Mouse (Mus musculus) macrophage (primary cell): ENCODE measurements at regions not wholly inside any gene's neighbourhood (a gene's known extent, or its start where the extent isn't known, plus 50 kb on each side); places are given as distances from the start of the nearest gene placed in this dataset.

ENCODE experiments used
- H3K27ac ChIP-seq: fragments of 350-480 bp; formaldehyde crosslinking; 2 replicates; pipeline ENCODE4 v1.9.0; 2021
- H3K36me3 ChIP-seq: fragments of 350-480 bp; formaldehyde crosslinking; 2 replicates; pipeline ENCODE4 v1.9.0; 2021; ENCODE audit errors: inconsistent target
- H3K4me3 ChIP-seq: fragments of 350-480 bp; formaldehyde crosslinking; 2 replicates; pipeline ENCODE4 v1.9.0; 2021; ENCODE audit errors: inconsistent target
- H3K79me2 ChIP-seq: fragments of 350-480 bp; formaldehyde crosslinking; 2 replicates; pipeline ENCODE4 v1.9.0; 2021; ENCODE audit errors: inconsistent target
- WGBS: methylation state at CpG from one replicate; pipeline ENCODE4 v1.1.7; 2026; ENCODE audit warnings: inconsistent platforms; ENCODE audit not compliant: missing documents; 5-methylcytosine and 5-hydroxymethylcytosine counted together

GRCm38 (mm10) chr12:21507080-21507479 is 89.6 kb upstream of the Ywhaq start:
- Histone ChIP-seq H3K27ac (no peak overlapping the region), H3K36me3 (no peaks in the 10 kb centered on the region), H3K4me3 (no peak overlapping the region), H3K79me2 (no peaks in the 10 kb centered on the region)
- WGBS, result 33% methylated on average over 1 of the region's 1 CpGs

GRCm38 (mm10) chr12:21505731-21506368 is 88.4 kb upstream of the Ywhaq start:
- Histone ChIP-seq H3K4me3 (no peak overlapping the region), H3K36me3 (no peaks in the 10 kb centered on the region), H3K27ac (no peak overlapping the region), H3K79me2 (no peaks in the 10 kb centered on the region)
- WGBS, result 84% methylated on average over 6 of the region's 6 CpGs

- Histone ChIP-seq H3K4me3 (no peak overlapping the region), H3K27ac (no peak overlapping the region), H3K36me3 (no peaks in the 10 kb centered on the region), H3K79me2 (no peaks in the 10 kb centered on the region)
- 86% methylated on average over 4 of the region's 4 CpGs for WGBS
Observed at GRCm38 (mm10) chr12:21503250-21503649, 85.8 kb upstream of the Ywhaq start.

GRCm38 (mm10) chr12:21496974-21497373 is 79.5 kb upstream of the Ywhaq start:
- no peak overlapping the region for H3K27ac ChIP-seq
- no peaks in the 10 kb centered on the region for H3K79me2 ChIP-seq
- 94% methylated on average over 5 of the region's 5 CpGs for WGBS
- H3K36me3 ChIP-seq, result no peaks in the 10 kb centered on the region
- no peak overlapping the region for H3K4me3 ChIP-seq

- Histone ChIP-seq H3K4me3 (no peak overlapping the region), H3K79me2 (no peaks in the 10 kb centered on the region), H3K27ac (no peak overlapping the region), H3K36me3 (no peaks in the 10 kb centered on the region)
- 89% methylated on average over 6 of the region's 6 CpGs for WGBS
Observed at GRCm38 (mm10) chr12:21495511-21495910, 78.1 kb upstream of the Ywhaq start.

- no peaks in the 10 kb centered on the region for H3K36me3 ChIP-seq
- 75% methylated on average over 3 of the region's 3 CpGs for WGBS
- no peak overlapping the region for H3K27ac ChIP-seq
- no peaks in the 10 kb centered on the region for H3K79me2 ChIP-seq
- no peak overlapping the region for H3K4me3 ChIP-seq
Observed at GRCm38 (mm10) chr12:21493471-21493870, 76.0 kb upstream of the Ywhaq start.

- WGBS, result 83% methylated on average over 7 of the region's 8 CpGs
- Histone ChIP-seq H3K36me3 (no peaks in the 10 kb centered on the region), H3K4me3 (no peak overlapping the region), H3K79me2 (no peaks in the 10 kb centered on the region), H3K27ac (no peak overlapping the region)
Observed at GRCm38 (mm10) chr12:21492549-21493291, 75.3 kb upstream of the Ywhaq start.

- Histone ChIP-seq H3K27ac (no peak overlapping the region), H3K79me2 (no peaks in the 10 kb centered on the region), H3K4me3 (no peak overlapping the region), H3K36me3 (no peaks in the 10 kb centered on the region)
- WGBS, result 72% methylated on average over 2 of the region's 2 CpGs
Observed at GRCm38 (mm10) chr12:21481644-21482043, 64.2 kb upstream of the Ywhaq start.

- Histone ChIP-seq H3K4me3 (no peak overlapping the region), H3K36me3 (no peaks in the 10 kb centered on the region), H3K79me2 (no peaks in the 10 kb centered on the region), H3K27ac (no peak overlapping the region)
- WGBS, result 29% methylated on average over 2 of the region's 2 CpGs
Observed at GRCm38 (mm10) chr12:21480226-21480625, 62.8 kb upstream of the Ywhaq start.

- Histone ChIP-seq H3K4me3 (no peak overlapping the region), H3K27ac (no peak overlapping the region), H3K79me2 (no peaks in the 10 kb centered on the region), H3K36me3 (no peaks in the 10 kb centered on the region)
- WGBS, result 45% methylated on average over 1 of the region's 1 CpGs
Observed at GRCm38 (mm10) chr12:21479251-21479650, 61.8 kb upstream of the Ywhaq start.

- Histone ChIP-seq H3K36me3 (no peaks in the 10 kb centered on the region), H3K4me3 (no peak overlapping the region), H3K79me2 (no peaks in the 10 kb centered on the region), H3K27ac (no peak overlapping the region)
- 92% methylated on average over 2 of the region's 2 CpGs for WGBS
Observed at GRCm38 (mm10) chr12:21476516-21476915, 59.1 kb upstream of the Ywhaq start.

GRCm38 (mm10) chr12:21472951-21473710 is 55.7 kb upstream of the Ywhaq start:
- WGBS, result 94% methylated on average over 6 of the region's 6 CpGs
- Histone ChIP-seq H3K27ac (no peak overlapping the region), H3K79me2 (no peaks in the 10 kb centered on the region), H3K4me3 (no peak overlapping the region), H3K36me3 (no peaks in the 10 kb centered on the region)

- WGBS, result 28% methylated on average over 4 of the region's 4 CpGs
- H3K79me2 ChIP-seq, result no peaks in the 10 kb centered on the region
- no peaks in the 10 kb centered on the region for H3K36me3 ChIP-seq
- no peak overlapping the region for H3K4me3 ChIP-seq
- H3K27ac ChIP-seq, result no peak overlapping the region
Observed at GRCm38 (mm10) chr12:21472487-21472886, 55.0 kb upstream of the Ywhaq start.

GRCm38 (mm10) chr12:21471986-21472385 is 54.5 kb upstream of the Ywhaq start:
- H3K79me2 ChIP-seq, result no peaks in the 10 kb centered on the region
- H3K27ac ChIP-seq, result no peak overlapping the region
- no peak overlapping the region for H3K4me3 ChIP-seq
- H3K36me3 ChIP-seq, result no peaks in the 10 kb centered on the region
- WGBS, result 96% methylated on average over 7 of the region's 7 CpGs

GRCm38 (mm10) chr12:21470286-21470685 is 52.8 kb upstream of the Ywhaq start:
- WGBS, result 100% methylated on average over 2 of the region's 3 CpGs
- Histone ChIP-seq H3K27ac (no peak overlapping the region), H3K36me3 (no peaks in the 10 kb centered on the region), H3K4me3 (no peak overlapping the region), H3K79me2 (no peaks in the 10 kb centered on the region)
